Mouse (Mus musculus): ENCODE data around the gene Irf1. TPM values are rescaled to one million over a fixed set of nuclear protein-coding genes. Genes with fewer than 3 reads are reported as not detected.

The Irf1 gene
- polyA plus RNA-seq, 1 experiment from 2014 or later: 3.9 TPM

GRCm38 (mm10) chr11:53800975-53801374 lies 31.2 kb downstream of the Irf1 start:
- Histone ChIP-seq H3K27me3 (replicated peaks) (no peaks in the 10 kb centered on the region), H3K9me3 (replicated peaks) (no peaks in the 10 kb centered on the region), H3K4me3 (replicated peaks) (no peak overlapping the region), H3K4me2 (no peak overlapping the region), H3K36me3 (no peaks in the 10 kb centered on the region), H3K27ac (replicated peaks) (no peak overlapping the region), H3K9ac (replicated peaks) (no peak overlapping the region), H3K4me1 (peaks cover 10% of the 10 kb centered on the region)
- ATAC-seq (ENCODE audit: low FRiP score): no peak
- 87% methylated on average over 5 of the region's 5 CpGs for WGBS

GRCm38 (mm10) chr11:53803093-53803492 lies 33.3 kb downstream of the Irf1 start:
- no peaks in the 10 kb centered on the region for H3K4me1 ChIP-seq
- H3K27me3 ChIP-seq (replicated peaks): no peaks in the 10 kb centered on the region
- H3K27ac ChIP-seq (replicated peaks): no peak overlapping the region
- no peak for ATAC-seq (ENCODE audit: low FRiP score)
- H3K9me3 ChIP-seq (replicated peaks): no peaks in the 10 kb centered on the region
- no peaks in the 10 kb centered on the region for H3K36me3 ChIP-seq
- H3K4me2 ChIP-seq: no peak overlapping the region
- no peak overlapping the region for H3K4me3 ChIP-seq (replicated peaks)
- no peak overlapping the region for H3K9ac ChIP-seq (replicated peaks)
- 86% methylated on average over 12 of the region's 12 CpGs for WGBS

- Histone ChIP-seq H3K27ac (replicated peaks) (no peak overlapping the region), H3K9me3 (replicated peaks) (no peaks in the 10 kb centered on the region), H3K9ac (replicated peaks) (no peak overlapping the region), H3K36me3 (no peaks in the 10 kb centered on the region), H3K4me2 (no peak overlapping the region), H3K4me3 (replicated peaks) (no peak overlapping the region), H3K4me1 (no peaks in the 10 kb centered on the region), H3K27me3 (replicated peaks) (no peaks in the 10 kb centered on the region)
- WGBS: 87% methylated on average over 6 of the region's 6 CpGs
- no peak for ATAC-seq (ENCODE audit: low FRiP score)
Measured at GRCm38 (mm10) chr11:53803494-53803893, 33.7 kb downstream of the Irf1 start.

GRCm38 (mm10) chr11:53804569-53805344 lies 34.9 kb downstream of the Irf1 start:
- Histone ChIP-seq H3K9ac (replicated peaks) (no peak overlapping the region), H3K9me3 (replicated peaks) (no peaks in the 10 kb centered on the region), H3K27me3 (replicated peaks) (no peaks in the 10 kb centered on the region), H3K27ac (replicated peaks) (no peak overlapping the region), H3K4me2 (no peak overlapping the region), H3K36me3 (no peaks in the 10 kb centered on the region), H3K4me3 (replicated peaks) (no peak overlapping the region), H3K4me1 (no peaks in the 10 kb centered on the region)
- ATAC-seq (ENCODE audit: low FRiP score): no peak
- 85% methylated on average over 14 of the region's 14 CpGs for WGBS

- ATAC-seq (ENCODE audit: low FRiP score): no peak
- Histone ChIP-seq H3K4me3 (replicated peaks) (no peak overlapping the region), H3K9ac (replicated peaks) (no peak overlapping the region), H3K27me3 (replicated peaks) (no peaks in the 10 kb centered on the region), H3K4me1 (no peaks in the 10 kb centered on the region), H3K27ac (replicated peaks) (no peak overlapping the region), H3K36me3 (no peaks in the 10 kb centered on the region), H3K4me2 (no peak overlapping the region), H3K9me3 (replicated peaks) (no peaks in the 10 kb centered on the region)
- 75% methylated on average over 9 of the region's 9 CpGs for WGBS
Measured at GRCm38 (mm10) chr11:53805786-53806185, 36.0 kb downstream of the Irf1 start.

GRCm38 (mm10) chr11:53809354-53809753 lies 39.5 kb downstream of the Irf1 start:
- Histone ChIP-seq H3K9ac (replicated peaks) (no peak overlapping the region), H3K9me3 (replicated peaks) (no peaks in the 10 kb centered on the region), H3K36me3 (no peaks in the 10 kb centered on the region), H3K4me1 (no peaks in the 10 kb centered on the region), H3K27ac (replicated peaks) (no peak overlapping the region), H3K4me3 (replicated peaks) (no peak overlapping the region), H3K4me2 (no peak overlapping the region), H3K27me3 (replicated peaks) (no peaks in the 10 kb centered on the region)
- no peak for ATAC-seq (ENCODE audit: low FRiP score)
- WGBS: 46% methylated on average over 5 of the region's 5 CpGs

- no peaks in the 10 kb centered on the region for H3K4me1 ChIP-seq
- no peaks in the 10 kb centered on the region for H3K9me3 ChIP-seq (replicated peaks)
- H3K4me2 ChIP-seq: no peak overlapping the region
- ATAC-seq (ENCODE audit: low FRiP score): no peak
- H3K4me3 ChIP-seq (replicated peaks): no peak overlapping the region
- WGBS: 69% methylated on average over 5 of the region's 5 CpGs
- H3K9ac ChIP-seq (replicated peaks): no peak overlapping the region
- H3K27me3 ChIP-seq (replicated peaks): no peaks in the 10 kb centered on the region
- H3K36me3 ChIP-seq: no peaks in the 10 kb centered on the region
- H3K27ac ChIP-seq (replicated peaks): no peak overlapping the region
Measured at GRCm38 (mm10) chr11:53810156-53810555, 40.3 kb downstream of the Irf1 start.

GRCm38 (mm10) chr11:53810749-53811148 lies 40.9 kb downstream of the Irf1 start:
- no peaks in the 10 kb centered on the region for H3K36me3 ChIP-seq
- H3K27me3 ChIP-seq (replicated peaks): no peaks in the 10 kb centered on the region
- no peak overlapping the region for H3K27ac ChIP-seq (replicated peaks)
- WGBS: 79% methylated on average over 2 of the region's 2 CpGs
- H3K4me2 ChIP-seq: no peak overlapping the region
- H3K4me3 ChIP-seq (replicated peaks): no peak overlapping the region
- no peak for ATAC-seq (ENCODE audit: low FRiP score)
- no peaks in the 10 kb centered on the region for H3K9me3 ChIP-seq (replicated peaks)
- no peaks in the 10 kb centered on the region for H3K4me1 ChIP-seq
- H3K9ac ChIP-seq (replicated peaks): no peak overlapping the region

GRCm38 (mm10) chr11:53811312-53811711 lies 41.5 kb downstream of the Irf1 start:
- H3K4me3 ChIP-seq (replicated peaks): no peak overlapping the region
- H3K4me2 ChIP-seq: no peak overlapping the region
- H3K9ac ChIP-seq (replicated peaks): no peak overlapping the region
- H3K9me3 ChIP-seq (replicated peaks): no peaks in the 10 kb centered on the region
- no peaks in the 10 kb centered on the region for H3K27me3 ChIP-seq (replicated peaks)
- H3K36me3 ChIP-seq: no peaks in the 10 kb centered on the region
- H3K4me1 ChIP-seq: no peaks in the 10 kb centered on the region
- no peak overlapping the region for H3K27ac ChIP-seq (replicated peaks)
- no peak for ATAC-seq (ENCODE audit: low FRiP score)
- 83% methylated on average over 3 of the region's 3 CpGs for WGBS

GRCm38 (mm10) chr11:53813001-53813868 lies 43.4 kb downstream of the Irf1 start:
- Histone ChIP-seq H3K27ac (replicated peaks) (no peak overlapping the region), H3K9ac (replicated peaks) (no peak overlapping the region), H3K9me3 (replicated peaks) (no peaks in the 10 kb centered on the region), H3K27me3 (replicated peaks) (no peaks in the 10 kb centered on the region), H3K4me1 (no peaks in the 10 kb centered on the region), H3K4me2 (no peak overlapping the region), H3K36me3 (no peaks in the 10 kb centered on the region), H3K4me3 (replicated peaks) (no peak overlapping the region)
- WGBS: 89% methylated on average over 16 of the region's 16 CpGs
- no peak for ATAC-seq (ENCODE audit: low FRiP score)

- whole genome bisulfite sequencing: 52% methylated on average over 3 of the region's 3 CpGs
- no peaks in the 10 kb centered on the region for H3K9me3 ChIP-seq (replicated peaks)
Measured at GRCm38 (mm10) chr11:53814810-53815209, 45.0 kb downstream of the Irf1 start.

GRCm38 (mm10) chr11:53816841-53817375 lies 47.1 kb downstream of the Irf1 start:
- no peaks in the 10 kb centered on the region for H3K27me3 ChIP-seq (replicated peaks)
- no peaks in the 10 kb centered on the region for H3K9me3 ChIP-seq (replicated peaks)
- H3K4me1 ChIP-seq: no peaks in the 10 kb centered on the region
- H3K4me2 ChIP-seq: no peak overlapping the region
- WGBS: 94% methylated on average over 5 of the region's 5 CpGs
- H3K27ac ChIP-seq (replicated peaks): no peak overlapping the region
- H3K9ac ChIP-seq (replicated peaks): no peak overlapping the region
- no peak for ATAC-seq (ENCODE audit: low FRiP score)
- no peak overlapping the region for H3K4me3 ChIP-seq (replicated peaks)
- no peaks in the 10 kb centered on the region for H3K36me3 ChIP-seq

More at GRCm38 (mm10) chr11:53814810-53815209, 45.0 kb downstream of the Irf1 start:
- no peak overlapping the region for H3K4me2 ChIP-seq
- no peak overlapping the region for H3K27ac ChIP-seq (replicated peaks)
- ATAC-seq (ENCODE audit: low FRiP score): no peak
- no peaks in the 10 kb centered on the region for H3K36me3 ChIP-seq
- no peak overlapping the region for H3K4me3 ChIP-seq (replicated peaks)
- H3K27me3 ChIP-seq (replicated peaks): no peaks in the 10 kb centered on the region
- H3K4me1 ChIP-seq: no peaks in the 10 kb centered on the region
- no peak overlapping the region for H3K9ac ChIP-seq (replicated peaks)

Measured in neural tube, embryonic 15.5 days (tissue).